Mouse (Mus musculus): ENCODE measurements around the gene Mrtfb. TPM values are rescaled to one million over a fixed set of nuclear protein-coding genes. Genes with fewer than 3 reads are reported as not detected.

Gene Mrtfb
- polyA plus RNA-seq, 1 experiment from 2014 or later, result 28.9 TPM

DNA sequence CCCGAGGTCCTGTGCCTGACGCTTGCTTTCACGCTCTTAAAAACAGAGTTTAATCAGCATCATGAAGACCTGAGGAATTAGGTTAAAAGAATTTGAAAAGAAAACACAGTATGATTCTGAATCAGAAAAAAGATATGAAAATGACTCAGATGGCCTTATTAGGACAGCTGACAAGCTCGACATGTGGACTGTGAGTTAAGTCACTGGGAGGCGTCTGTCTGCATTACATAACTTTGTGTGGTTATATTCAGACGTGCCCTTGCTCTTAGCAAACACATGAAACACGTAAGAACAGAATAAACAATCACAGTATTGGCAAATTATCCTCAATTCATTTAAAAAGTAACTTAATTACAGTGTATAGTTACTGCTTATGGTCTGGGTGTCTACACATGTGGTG, 16.0 kb upstream of the Mrtfb start:
- Histone ChIP-seq H3K9me3 (no peaks in the 10 kb centered on the region), H3K4me1 (0 out of 2 replicates have a peak, but pooled peaks cover 10% of the 10 kb centered on the region)
- 52% methylated on average over 7 of the region's 7 CpGs for WGBS

DNA sequence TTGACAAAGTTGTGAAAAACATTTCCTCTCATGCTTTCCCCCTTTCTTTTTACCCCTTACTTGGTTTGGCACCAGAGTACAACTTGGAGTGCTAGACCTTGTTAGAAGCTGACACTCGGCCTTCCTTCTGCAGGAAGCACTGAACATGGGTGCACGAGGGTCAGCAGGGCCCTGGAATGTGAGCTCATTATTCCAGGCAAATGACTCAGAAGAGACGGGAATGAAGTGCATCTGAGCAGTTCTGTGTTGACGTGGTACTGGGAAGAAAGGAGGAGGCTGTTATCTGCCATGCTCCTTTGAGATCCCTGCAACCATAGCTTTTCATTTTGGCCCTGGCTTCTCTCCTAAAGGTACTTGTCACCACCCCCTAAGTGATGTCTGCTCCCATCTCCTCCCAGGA, 10.6 kb upstream of the Mrtfb start:
- H3K27me3 ChIP-seq, result no peaks in the 10 kb centered on the region
- H3K4me2 ChIP-seq, result no peak overlapping the region
- H3K36me3 ChIP-seq, result no peaks in the 10 kb centered on the region
- H3K27ac ChIP-seq, result no peak overlapping the region
- H3K9ac ChIP-seq, result no peak overlapping the region
- H3K4me3 ChIP-seq, result no peak overlapping the region
- H3K9me3 ChIP-seq, result no peaks in the 10 kb centered on the region
- 34% methylated on average over 4 of the region's 4 CpGs for WGBS
- 0 out of 2 replicates have a peak, but pooled peaks cover 4% of the 10 kb centered on the region for H3K4me1 ChIP-seq
- ATAC-seq (ENCODE audit: insufficient number of reproducible peaks, insufficient read depth, low FRiP score, low TSS enrichment, low read depth), result no peak

More for the DNA sequence above, 16.0 kb upstream of the Mrtfb start:
- H3K9ac ChIP-seq, result no peak overlapping the region
- H3K27me3 ChIP-seq, result no peaks in the 10 kb centered on the region
- H3K36me3 ChIP-seq, result no peaks in the 10 kb centered on the region
- no peak for ATAC-seq (ENCODE audit: insufficient number of reproducible peaks, insufficient read depth, low FRiP score, low TSS enrichment, low read depth)
- H3K27ac ChIP-seq, result no peak overlapping the region
- H3K4me3 ChIP-seq, result no peak overlapping the region
- H3K4me2 ChIP-seq, result no peak overlapping the region

DNA sequence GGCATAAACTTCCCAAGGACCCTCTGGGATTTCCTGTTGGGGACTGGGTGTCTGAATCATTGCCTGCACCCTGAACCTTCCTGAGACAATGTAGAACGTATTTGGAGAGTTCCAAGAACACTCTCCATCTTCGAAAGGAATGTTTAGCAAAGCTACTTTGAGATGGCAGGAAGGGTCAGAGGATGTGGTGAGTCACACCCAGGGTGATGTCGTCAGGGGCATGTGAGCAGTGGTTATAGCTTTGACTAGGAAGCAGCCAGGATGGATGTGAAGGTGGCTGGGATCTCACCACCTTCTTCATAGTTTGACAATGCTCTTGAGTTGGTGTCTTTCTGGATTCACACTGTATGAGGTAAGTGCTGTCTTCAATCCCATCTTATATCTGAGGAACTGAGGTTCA, 9.4 kb upstream of the Mrtfb start:
- Histone ChIP-seq H3K27ac (no peak overlapping the region), H3K4me3 (no peak overlapping the region), H3K4me2 (no peak overlapping the region), H3K9ac (no peak overlapping the region), H3K9me3 (no peaks in the 10 kb centered on the region), H3K27me3 (no peaks in the 10 kb centered on the region), H3K36me3 (no peaks in the 10 kb centered on the region), H3K4me1 (no peaks in the 10 kb centered on the region)
- WGBS, result 62% methylated on average over 3 of the region's 3 CpGs
- ATAC-seq (ENCODE audit: insufficient number of reproducible peaks, insufficient read depth, low FRiP score, low TSS enrichment, low read depth), result no peak

DNA sequence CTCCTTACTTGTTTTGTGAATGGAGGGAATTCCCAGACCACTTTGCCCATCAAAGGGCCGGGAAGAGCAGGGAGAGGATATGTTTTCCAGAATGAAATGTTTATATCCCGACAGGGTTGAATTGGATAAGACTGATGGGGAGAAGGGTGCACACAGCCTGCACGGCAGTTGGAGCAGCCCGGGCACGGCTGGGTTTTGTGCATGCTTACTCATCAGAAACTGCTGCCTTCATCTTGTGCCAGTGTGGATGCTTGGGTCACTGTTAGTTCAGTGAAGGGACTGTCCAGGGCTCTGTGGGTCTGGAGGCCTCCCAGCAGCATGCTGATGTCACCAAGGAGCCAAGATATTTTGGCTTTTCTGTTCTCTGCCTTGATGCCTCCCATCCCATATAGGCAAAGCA, 6.2 kb upstream of the Mrtfb start:
- no peak for ATAC-seq (ENCODE audit: insufficient number of reproducible peaks, insufficient read depth, low FRiP score, low TSS enrichment, low read depth)
- H3K4me3 ChIP-seq, result no peak overlapping the region
- H3K9me3 ChIP-seq, result no peaks in the 10 kb centered on the region
- H3K4me1 ChIP-seq, result no peaks in the 10 kb centered on the region
- no peak overlapping the region for H3K4me2 ChIP-seq
- no peak overlapping the region for H3K27ac ChIP-seq
- H3K9ac ChIP-seq, result no peak overlapping the region
- WGBS, result 81% methylated on average over 5 of the region's 5 CpGs
- no peaks in the 10 kb centered on the region for H3K36me3 ChIP-seq
- no peaks in the 10 kb centered on the region for H3K27me3 ChIP-seq

DNA sequence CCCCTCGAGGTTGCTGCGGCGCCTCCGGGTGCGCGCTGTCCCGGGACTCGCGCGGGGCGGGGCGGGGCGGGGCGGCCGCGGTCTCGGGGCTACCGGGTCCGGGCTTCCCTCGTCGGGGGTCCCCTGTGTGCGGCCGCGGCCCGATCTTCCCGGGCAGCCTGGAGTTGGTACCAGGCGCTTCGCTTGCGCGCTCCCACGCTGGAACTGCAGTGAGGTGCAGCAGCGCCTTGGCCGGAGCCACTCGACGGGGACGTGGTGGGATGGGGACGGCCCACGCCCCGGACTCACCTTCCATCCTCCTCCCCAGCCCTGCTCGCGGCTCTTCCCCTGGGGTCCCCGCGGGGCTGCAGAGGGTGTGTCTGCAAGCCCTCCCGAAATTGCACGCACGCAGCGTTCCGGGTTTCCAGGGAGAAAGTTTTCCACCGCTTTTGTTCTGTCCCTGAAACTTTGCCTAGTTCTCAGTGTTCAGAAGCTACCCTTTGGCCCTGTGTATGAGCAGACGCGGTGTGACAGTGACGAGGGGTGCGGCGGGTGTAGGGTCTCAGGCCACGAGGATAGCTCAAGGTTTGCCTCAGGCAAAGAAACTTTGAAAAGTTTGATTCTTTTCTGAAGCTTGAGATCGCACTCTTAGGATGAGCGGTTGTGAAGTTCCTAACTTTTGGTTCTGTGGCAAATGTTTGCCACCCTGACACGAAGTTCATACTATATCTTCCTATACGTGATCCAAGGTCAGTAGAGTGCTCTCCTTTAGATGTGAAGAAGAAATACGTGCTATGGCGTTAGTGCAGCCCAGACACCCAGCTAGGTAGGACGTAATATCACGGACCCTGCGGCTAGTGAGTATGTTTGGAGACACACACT, 616 bp downstream of the Mrtfb start:
- Histone ChIP-seq H3K27me3 (no peaks in the 10 kb centered on the region), H3K4me1 (peaks cover 25% of the 10 kb centered on the region), H3K4me2 (peak overlapping the region; percentile 79), H3K9me3 (no peaks in the 10 kb centered on the region), H3K4me3 (peak overlapping the region; percentile 84), H3K27ac (peak overlapping the region; percentile 88), H3K36me3 (no peaks in the 10 kb centered on the region), H3K9ac (peak overlapping the region; percentile 94)
- WGBS, result 5% methylated on average over 47 of the region's 64 CpGs
- peak; percentile 78 for ATAC-seq (ENCODE audit: insufficient number of reproducible peaks, insufficient read depth, low FRiP score, low TSS enrichment, low read depth)

DNA sequence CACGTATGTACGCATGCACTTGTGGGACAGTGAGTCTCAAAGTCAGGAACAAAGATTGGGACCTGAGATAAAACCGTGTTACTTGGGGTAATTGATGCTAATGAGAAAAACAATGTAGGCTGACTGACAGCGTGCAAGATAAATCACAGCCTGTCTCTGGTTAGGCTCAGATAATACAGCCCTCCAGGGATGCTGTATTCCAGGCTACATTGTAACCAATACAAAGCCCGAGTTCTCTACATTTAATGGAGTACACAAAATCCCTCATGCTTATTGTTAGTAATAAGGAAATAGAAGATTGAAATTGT, 1.2 kb downstream of the Mrtfb start:
- Histone ChIP-seq H3K9me3 (no peaks in the 10 kb centered on the region), H3K9ac (peak overlapping the region; percentile 94), H3K4me1 (peaks cover 25% of the 10 kb centered on the region), H3K36me3 (no peaks in the 10 kb centered on the region), H3K27me3 (no peaks in the 10 kb centered on the region), H3K4me2 (peak overlapping the region; percentile 79), H3K27ac (no peak overlapping the region), H3K4me3 (peak overlapping the region; percentile 84)
- WGBS, result 31% methylated on average over 5 of the region's 5 CpGs
- no peak for ATAC-seq (ENCODE audit: insufficient number of reproducible peaks, insufficient read depth, low FRiP score, low TSS enrichment, low read depth)

DNA sequence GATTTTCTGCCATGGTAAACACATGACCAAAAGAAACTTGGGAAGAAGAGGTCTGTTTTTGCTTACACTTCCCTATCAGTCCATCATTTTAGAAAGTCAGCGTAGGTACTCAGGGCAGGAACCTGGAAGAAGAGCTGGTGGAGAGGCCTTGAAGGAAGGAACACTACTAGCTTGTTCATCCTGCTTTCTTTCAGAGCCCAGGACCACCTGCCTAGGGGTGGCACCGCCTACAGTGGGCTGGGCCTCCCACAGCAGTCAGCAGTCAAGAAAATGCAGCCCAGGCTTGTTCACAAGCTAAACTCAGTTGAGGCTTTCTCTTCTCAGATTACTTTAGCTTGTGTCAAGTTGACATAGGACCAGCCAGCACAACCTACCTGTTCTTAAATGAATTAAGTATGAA, 2.7 kb downstream of the Mrtfb start:
- ATAC-seq (ENCODE audit: insufficient number of reproducible peaks, insufficient read depth, low FRiP score, low TSS enrichment, low read depth), result no peak
- no peak overlapping the region for H3K4me2 ChIP-seq
- no peaks in the 10 kb centered on the region for H3K9me3 ChIP-seq
- peaks cover 25% of the 10 kb centered on the region for H3K4me1 ChIP-seq
- no peak overlapping the region for H3K4me3 ChIP-seq
- H3K36me3 ChIP-seq, result no peaks in the 10 kb centered on the region
- no peak overlapping the region for H3K9ac ChIP-seq
- no peaks in the 10 kb centered on the region for H3K27me3 ChIP-seq
- WGBS, result 80% methylated on average over 2 of the region's 2 CpGs
- peak overlapping the region; percentile 33; the same call in 1 of the 2 replicates for H3K27ac ChIP-seq

DNA sequence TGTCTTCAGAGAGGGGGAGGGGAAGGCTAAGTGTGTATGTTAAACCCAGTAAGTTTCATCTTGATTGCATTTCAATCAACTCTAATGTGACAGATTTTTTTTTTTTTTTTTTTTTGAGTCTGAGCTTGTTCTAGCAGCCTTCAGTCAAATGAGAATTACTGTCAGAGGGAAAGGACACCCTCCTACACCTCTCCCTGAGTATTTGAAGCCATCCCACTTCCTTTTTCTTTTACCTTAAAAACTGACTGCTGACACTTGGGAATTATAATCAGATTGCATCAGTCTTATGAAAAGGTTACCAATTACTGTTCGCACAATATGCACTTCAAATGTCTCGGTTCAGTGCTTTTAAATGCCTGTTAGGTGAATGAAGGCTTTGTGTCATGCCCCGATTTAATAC, 10.0 kb downstream of the Mrtfb start:
- WGBS, result 82% methylated on average over 3 of the region's 3 CpGs
- H3K36me3 ChIP-seq, result peaks cover 42% of the 10 kb centered on the region
- no peaks in the 10 kb centered on the region for H3K27me3 ChIP-seq

DNA sequence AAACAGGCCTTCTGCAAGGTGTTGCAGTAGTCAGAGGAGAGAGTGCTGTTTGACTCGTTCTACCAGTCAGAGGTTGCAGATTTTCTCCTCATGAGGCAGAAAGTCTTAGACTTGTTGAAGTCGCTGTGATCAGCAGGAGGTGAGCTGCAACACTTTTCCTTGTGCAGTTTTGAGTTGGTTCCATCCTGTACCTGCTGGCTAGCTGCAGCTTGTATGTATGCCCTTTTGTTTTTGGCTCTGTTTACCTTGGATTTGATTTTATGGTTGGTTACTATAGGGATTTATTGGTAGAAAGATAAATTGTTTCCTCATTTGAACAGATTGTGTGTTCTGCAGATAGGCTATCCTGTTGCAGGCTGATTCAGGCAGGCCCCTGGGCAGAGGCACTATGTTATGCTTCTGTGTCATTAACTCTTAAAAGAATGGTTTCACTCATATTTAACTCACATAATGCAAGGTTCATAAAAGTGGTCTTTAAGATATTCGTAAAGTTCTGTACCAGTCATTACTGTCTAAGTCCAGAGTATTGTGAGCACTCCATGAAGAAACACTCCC, 11.1 kb downstream of the Mrtfb start:
- Histone ChIP-seq H3K27me3 (no peaks in the 10 kb centered on the region), H3K9ac (no peak overlapping the region), H3K9me3 (no peaks in the 10 kb centered on the region), H3K36me3 (peaks cover 42% of the 10 kb centered on the region), H3K4me1 (peaks cover 10% of the 10 kb centered on the region), H3K4me3 (no peak overlapping the region), H3K27ac (no peak overlapping the region), H3K4me2 (no peak overlapping the region)
- whole genome bisulfite sequencing, result 85% methylated on average over 3 of the region's 3 CpGs
- ATAC-seq (ENCODE audit: insufficient number of reproducible peaks, insufficient read depth, low FRiP score, low TSS enrichment, low read depth), result no peak

More for the DNA sequence above, 10.0 kb downstream of the Mrtfb start:
- H3K4me2 ChIP-seq, result no peak overlapping the region
- no peak overlapping the region for H3K27ac ChIP-seq
- H3K9me3 ChIP-seq, result no peaks in the 10 kb centered on the region
- H3K9ac ChIP-seq, result no peak overlapping the region
- peaks cover 10% of the 10 kb centered on the region for H3K4me1 ChIP-seq
- no peak overlapping the region for H3K4me3 ChIP-seq
- ATAC-seq (ENCODE audit: insufficient number of reproducible peaks, insufficient read depth, low FRiP score, low TSS enrichment, low read depth), result no peak

DNA sequence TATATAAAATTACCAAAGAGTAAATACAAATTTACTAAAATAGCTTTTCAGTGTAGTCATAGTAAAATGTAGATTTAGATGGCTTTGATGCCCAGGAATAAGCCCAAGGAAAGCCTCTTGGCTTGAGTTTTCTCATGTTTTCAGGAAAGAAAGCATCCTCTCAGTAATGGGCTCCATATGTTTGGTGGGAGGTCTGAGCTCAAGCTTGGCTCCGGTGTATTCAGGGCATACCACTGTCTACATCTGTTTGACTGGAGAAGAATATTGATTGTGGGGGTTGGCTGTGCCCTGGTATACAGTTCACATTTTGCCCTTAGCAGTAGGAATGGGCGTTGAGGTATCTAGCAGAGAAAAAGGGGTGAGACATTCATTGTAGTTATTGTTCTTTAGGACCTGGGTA, 13.1 kb downstream of the Mrtfb start:
- Histone ChIP-seq H3K27me3 (no peaks in the 10 kb centered on the region), H3K4me3 (no peak overlapping the region), H3K36me3 (peaks cover 42% of the 10 kb centered on the region), H3K9me3 (no peaks in the 10 kb centered on the region), H3K4me1 (peaks cover 10% of the 10 kb centered on the region), H3K27ac (peak overlapping the region; percentile 56; the same call in 1 of the 2 replicates), H3K9ac (no peak overlapping the region), H3K4me2 (no peak overlapping the region)
- 37% methylated on average over 2 of the region's 2 CpGs for WGBS
- no peak for ATAC-seq (ENCODE audit: insufficient number of reproducible peaks, insufficient read depth, low FRiP score, low TSS enrichment, low read depth)

DNA sequence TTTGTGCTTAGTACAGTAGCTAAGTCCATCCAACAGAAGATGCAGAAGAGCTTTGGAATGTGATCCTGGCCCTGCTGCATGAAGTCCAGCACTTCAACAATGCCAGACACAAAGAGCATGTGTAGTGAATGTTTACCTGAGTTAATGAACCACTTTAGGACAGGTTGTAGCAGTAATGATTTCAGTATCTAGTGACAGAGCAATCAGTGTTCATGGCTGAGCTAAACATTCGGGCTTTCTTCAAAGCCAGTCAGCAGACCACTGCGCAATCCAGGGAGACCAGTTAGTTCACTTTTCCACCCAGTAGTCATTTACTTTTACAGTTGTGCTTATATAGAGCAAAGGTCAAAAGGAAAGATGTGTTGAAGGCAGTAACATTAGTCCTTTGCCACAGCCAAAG, 20.0 kb downstream of the Mrtfb start:
- no peaks in the 10 kb centered on the region for H3K9me3 ChIP-seq
- no peak overlapping the region for H3K27ac ChIP-seq
- H3K4me1 ChIP-seq, result no peaks in the 10 kb centered on the region
- no peaks in the 10 kb centered on the region for H3K27me3 ChIP-seq
- no peak overlapping the region for H3K4me2 ChIP-seq
- H3K36me3 ChIP-seq, result peaks cover 17% of the 10 kb centered on the region; the same call in 1 of the 2 replicates
- H3K4me3 ChIP-seq, result no peak overlapping the region
- ATAC-seq (ENCODE audit: insufficient number of reproducible peaks, insufficient read depth, low FRiP score, low TSS enrichment, low read depth), result no peak
- H3K9ac ChIP-seq, result no peak overlapping the region
- WGBS, result 82% methylated on average over 2 of the region's 2 CpGs

Measured in embryonic facial prominence, embryonic 13.5 days (tissue).